Mouse (Mus musculus): ENCODE measurements at regions not wholly inside any gene's neighbourhood (a gene's known extent, or its start where the extent isn't known, plus 50 kb on each side); places are given as distances from the start of the nearest gene placed in this dataset.

GRCm38 (mm10) chr16:78170627-78171605 lies 130.4 kb upstream of the Cxadr start:
- no peak for DNase-seq (ENCODE audit: extremely low spot score, low spot score)

GRCm38 (mm10) chr16:78156876-78157232 lies 144.4 kb upstream of the Cxadr start:
- DNase-seq (ENCODE audit: extremely low spot score, low spot score) = no peak

- DNase-seq (ENCODE audit: extremely low spot score, low spot score) = no peak
Observed at GRCm38 (mm10) chr16:78156138-78156875, 145.0 kb upstream of the Cxadr start.

GRCm38 (mm10) chr16:78153899-78154605 lies 147.2 kb upstream of the Cxadr start:
- DNase-seq (ENCODE audit: extremely low spot score, low spot score) = no peak

GRCm38 (mm10) chr16:78144146-78144545 lies 157.1 kb upstream of the Cxadr start:
- DNase-seq (ENCODE audit: extremely low spot score, low spot score) = no peak

GRCm38 (mm10) chr16:78135501-78135900 lies 165.8 kb upstream of the Cxadr start:
- no peak for DNase-seq (ENCODE audit: extremely low spot score, low spot score)

GRCm38 (mm10) chr16:78134531-78134930 lies 166.8 kb upstream of the Cxadr start:
- no peak for DNase-seq (ENCODE audit: extremely low spot score, low spot score)

- no peak for DNase-seq (ENCODE audit: extremely low spot score, low spot score)
Observed at GRCm38 (mm10) chr16:78121668-78122067, 179.6 kb upstream of the Cxadr start.

- no peak for DNase-seq (ENCODE audit: extremely low spot score, low spot score)
Observed at GRCm38 (mm10) chr16:78120346-78120899, 180.9 kb upstream of the Cxadr start.

GRCm38 (mm10) chr16:78104246-78104645 lies 197.0 kb upstream of the Cxadr start:
- DNase-seq (ENCODE audit: extremely low spot score, low spot score) = no peak

- DNase-seq (ENCODE audit: extremely low spot score, low spot score) = peak; percentile 20
Observed at GRCm38 (mm10) chr16:78101415-78102326, 199.6 kb upstream of the Cxadr start.

- DNase-seq (ENCODE audit: extremely low spot score, low spot score) = no peak
Observed at GRCm38 (mm10) chr16:78099842-78100241, 201.4 kb upstream of the Cxadr start.

- no peak for DNase-seq (ENCODE audit: extremely low spot score, low spot score)
Observed at GRCm38 (mm10) chr16:78099114-78099513, 202.2 kb upstream of the Cxadr start.

- no peak for DNase-seq (ENCODE audit: extremely low spot score, low spot score)
Observed at GRCm38 (mm10) chr16:78098555-78098954, 202.7 kb upstream of the Cxadr start.

- no peak for DNase-seq (ENCODE audit: extremely low spot score, low spot score)
Observed at GRCm38 (mm10) chr16:78096571-78096970, 204.7 kb upstream of the Cxadr start.

GRCm38 (mm10) chr16:78090155-78090554 lies 211.1 kb upstream of the Cxadr start:
- DNase-seq (ENCODE audit: extremely low spot score, low spot score) = no peak

- no peak for DNase-seq (ENCODE audit: extremely low spot score, low spot score)
Observed at GRCm38 (mm10) chr16:78067532-78068118, 233.7 kb upstream of the Cxadr start.

- no peak for DNase-seq (ENCODE audit: extremely low spot score, low spot score)
Observed at GRCm38 (mm10) chr16:78060516-78060915, 240.8 kb upstream of the Cxadr start.

- no peak for DNase-seq (ENCODE audit: extremely low spot score, low spot score)
Observed at GRCm38 (mm10) chr16:78057549-78057948, 243.7 kb upstream of the Cxadr start.

GRCm38 (mm10) chr16:78052133-78052532 lies 249.2 kb upstream of the Cxadr start:
- DNase-seq (ENCODE audit: extremely low spot score, low spot score) = no peak

Data from neural tube, embryonic 10.5 days (tissue).